Mouse (Mus musculus) C2C12 (cell line): ENCODE measurements around the gene Mfsd4a.

Experiments
- CEBPB ChIP-seq: IDR thresholded peaks from one replicate; pipeline ENCODE4 v1.6.1; 2011; ENCODE audit warnings: low read depth, mild to moderate bottlenecking, control low read depth, moderate library complexity
- CTCF ChIP-seq: IDR thresholded peaks from one replicate; pipeline ENCODE4 v1.5.1; 2011; ENCODE audit not compliant: control insufficient read depth, insufficient read depth, insufficient read length
- MAX ChIP-seq: IDR thresholded peaks from one replicate; pipeline ENCODE4 v1.6.1; 2011; ENCODE audit warnings: mild to moderate bottlenecking, control low read depth
- USF1 ChIP-seq: IDR thresholded peaks from one replicate; pipeline ENCODE4 v1.6.1; 2011; ENCODE audit warnings: low read depth, mild to moderate bottlenecking, control low read depth, moderate library complexity

GRCm38 (mm10) chr1:132016691-132017090 is 51.2 kb downstream of the Mfsd4a start:
- no peak for TF ChIP-seq CTCF
- TF ChIP-seq MAX: no peak
- no peak for TF ChIP-seq USF1
- no peak for TF ChIP-seq CEBPB
